Mouse (Mus musculus) liver (tissue): ENCODE measurements at regions not wholly inside any gene's neighbourhood (a gene's known extent, or its start where the extent isn't known, plus 50 kb on each side); places are given as distances from the start of the nearest gene placed in this dataset.

ENCODE experiments used
- DNase-seq: peaks from one replicate; pipeline ENCODE4 v3.0.0-alpha.2; 2020; ENCODE audit warnings: mixed read lengths

DNA sequence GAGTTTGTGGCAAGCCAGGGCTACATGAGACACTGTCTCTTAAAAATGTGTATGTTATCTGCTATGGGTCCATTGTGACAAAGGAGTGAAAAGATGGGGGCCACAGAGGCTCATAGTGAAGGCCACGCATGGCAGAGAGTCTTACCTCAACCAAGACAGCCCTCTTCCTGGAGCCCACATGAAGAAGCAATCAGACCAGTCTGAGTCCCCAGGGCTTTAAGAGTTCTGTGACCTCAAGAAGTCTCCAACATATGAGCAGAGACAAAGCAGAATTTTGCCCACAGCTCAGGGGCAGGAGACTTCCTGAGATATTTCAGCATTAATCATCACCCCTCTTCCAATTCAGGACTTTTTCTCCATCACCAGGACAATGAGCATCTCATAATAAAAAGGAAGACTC is 50.4 kb upstream of the Ankrd34c start:
- DNase-seq, result no peak
